Mouse (Mus musculus): ENCODE results near the gene Tbck. TPM values are rescaled to one million over a fixed set of nuclear protein-coding genes. Genes with fewer than 3 reads are reported as not detected.
A peak's percentile ranks its signal among the peaks of the same experiment; 100 is the strongest.

Tbck gene
- polyA plus RNA-seq, 1 experiment from 2014 or later, result 20.0 TPM

DNA sequence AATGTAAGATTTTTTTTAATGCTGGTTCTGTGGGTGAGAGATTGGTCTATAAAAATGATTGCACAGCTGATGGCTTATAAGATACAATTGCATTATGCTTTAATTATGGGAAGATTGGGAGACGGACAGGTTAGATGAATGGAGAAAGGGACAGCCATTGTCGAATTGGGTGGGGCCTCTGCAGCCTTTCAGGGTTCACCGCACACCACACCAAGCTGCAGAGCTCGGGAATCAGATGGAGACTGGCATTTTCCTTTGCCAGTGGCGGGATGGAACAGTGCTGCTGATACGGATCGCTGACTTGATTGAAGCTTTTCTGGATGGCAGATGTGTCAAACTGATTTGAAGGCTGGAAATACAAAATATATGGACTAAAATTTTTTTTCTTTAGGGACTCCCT is 88.1 kb downstream of the Tbck start:
- Histone ChIP-seq H3K9ac (no peak overlapping the region), H3K36me3 (peaks cover 5% of the 10 kb centered on the region; the same call in 1 of the 2 replicates), H3K4me3 (no peak overlapping the region), H3K27ac (no peak overlapping the region), H3K4me2 (no peak overlapping the region), H3K9me3 (no peaks in the 10 kb centered on the region), H3K27me3 (no peaks in the 10 kb centered on the region), H3K4me1 (no peaks in the 10 kb centered on the region)
- 84% methylated on average over 7 of the region's 7 CpGs for WGBS
- no peak for ATAC-seq (ENCODE audit: borderline replicate concordance, extremely low read depth, low FRiP score, low TSS enrichment)

DNA sequence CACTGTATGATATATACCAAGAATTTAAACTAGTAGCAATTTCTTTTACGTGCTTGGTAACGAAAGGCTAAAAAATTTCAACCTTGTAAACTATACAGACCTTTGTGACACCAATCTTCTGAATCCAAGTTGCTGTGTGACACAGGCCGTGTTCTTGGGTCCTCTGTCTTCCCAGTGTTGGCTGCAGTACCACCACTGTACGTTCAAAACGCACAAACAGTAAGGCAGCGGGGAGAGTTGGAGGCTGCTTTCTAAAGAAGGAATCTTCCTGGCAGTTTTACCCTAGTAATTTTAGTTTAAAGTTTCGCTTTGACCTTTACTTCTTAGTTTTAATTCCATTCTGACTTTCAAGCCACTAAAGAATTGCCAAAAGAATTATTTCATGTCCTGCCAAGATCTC is 92.7 kb downstream of the Tbck start:
- Histone ChIP-seq H3K4me1 (no peaks in the 10 kb centered on the region), H3K9me3 (no peaks in the 10 kb centered on the region), H3K27ac (no peak overlapping the region), H3K9ac (no peak overlapping the region), H3K27me3 (no peaks in the 10 kb centered on the region), H3K4me2 (no peak overlapping the region), H3K36me3 (peaks cover 3% of the 10 kb centered on the region; the same call in 1 of the 2 replicates), H3K4me3 (no peak overlapping the region)
- WGBS, result 68% methylated on average over 7 of the region's 7 CpGs
- ATAC-seq (ENCODE audit: borderline replicate concordance, extremely low read depth, low FRiP score, low TSS enrichment), result no peak

DNA sequence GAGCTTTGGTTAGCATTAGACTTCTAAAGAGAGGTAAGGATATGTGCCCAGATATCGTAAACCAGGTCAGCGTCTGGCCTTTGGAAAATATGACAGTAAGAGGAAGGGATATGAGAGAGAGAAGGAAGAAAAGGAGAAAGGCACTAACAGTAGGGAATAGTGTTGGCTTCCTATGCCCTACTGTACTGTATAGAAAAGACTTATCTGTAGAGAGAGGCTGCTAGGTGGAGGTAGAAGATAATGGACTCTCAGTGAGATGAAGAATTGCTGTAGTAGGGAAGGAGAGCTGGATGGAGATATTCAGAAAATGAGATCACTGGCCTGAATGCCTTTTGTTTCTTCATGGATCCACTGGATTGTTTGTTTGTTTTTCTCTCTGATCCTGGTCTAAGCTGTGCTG is 97.2 kb downstream of the Tbck start:
- 89% methylated on average over 2 of the region's 2 CpGs for WGBS
- Histone ChIP-seq H3K4me2 (no peak overlapping the region), H3K9ac (no peak overlapping the region), H3K9me3 (no peaks in the 10 kb centered on the region), H3K36me3 (no peaks in the 10 kb centered on the region), H3K27ac (no peak overlapping the region), H3K4me1 (no peaks in the 10 kb centered on the region), H3K4me3 (no peak overlapping the region), H3K27me3 (no peaks in the 10 kb centered on the region)
- no peak for ATAC-seq (ENCODE audit: borderline replicate concordance, extremely low read depth, low FRiP score, low TSS enrichment)

DNA sequence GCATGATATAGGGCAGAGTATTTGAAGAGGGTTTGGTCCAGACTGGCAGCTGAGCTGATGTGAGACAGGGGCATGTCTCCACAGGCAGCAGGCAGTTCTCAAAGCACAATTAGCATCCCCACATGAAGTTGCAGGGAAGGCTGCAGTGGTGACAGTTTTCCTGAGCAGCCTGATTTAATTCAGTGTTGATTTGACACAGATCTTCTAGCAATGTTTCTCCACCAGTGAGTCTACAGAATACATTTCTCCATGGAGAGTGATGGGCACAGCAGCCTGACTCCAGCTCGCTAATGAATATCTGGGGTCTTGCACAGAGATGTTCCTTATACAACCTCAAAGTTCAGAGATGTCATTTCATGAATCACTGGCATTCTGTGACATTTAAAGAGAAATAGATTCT is 99.1 kb downstream of the Tbck start:
- Histone ChIP-seq H3K4me1 (no peaks in the 10 kb centered on the region), H3K9ac (no peak overlapping the region), H3K9me3 (no peaks in the 10 kb centered on the region), H3K36me3 (no peaks in the 10 kb centered on the region), H3K27ac (no peak overlapping the region), H3K4me2 (no peak overlapping the region), H3K27me3 (no peaks in the 10 kb centered on the region), H3K4me3 (no peak overlapping the region)
- WGBS, result 86% methylated on average over 1 of the region's 1 CpGs
- ATAC-seq (ENCODE audit: borderline replicate concordance, extremely low read depth, low FRiP score, low TSS enrichment), result no peak

DNA sequence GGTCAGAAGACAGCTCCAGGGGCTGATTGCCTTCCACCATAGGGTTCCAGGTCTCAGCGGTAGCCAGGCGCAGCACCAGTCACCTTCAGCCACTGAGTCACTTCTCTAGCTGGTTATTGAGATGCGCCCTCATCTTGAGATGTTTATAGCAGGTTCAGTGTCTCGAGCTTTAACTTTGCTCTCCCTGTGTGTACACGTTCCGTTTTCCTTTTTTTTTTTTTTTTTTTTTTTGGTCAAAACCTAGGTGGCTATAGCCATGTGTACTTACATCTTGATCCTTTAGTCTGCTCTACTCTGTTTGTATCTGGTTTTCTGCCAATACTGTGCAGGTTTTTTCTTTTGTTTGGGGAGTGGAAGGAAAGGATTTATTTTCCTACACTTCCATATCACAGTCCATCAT is 100.8 kb downstream of the Tbck start:
- no peak overlapping the region for H3K9ac ChIP-seq
- ATAC-seq (ENCODE audit: borderline replicate concordance, extremely low read depth, low FRiP score, low TSS enrichment), result no peak
- no peaks in the 10 kb centered on the region for H3K9me3 ChIP-seq
- H3K4me3 ChIP-seq, result no peak overlapping the region
- 84% methylated on average over 6 of the region's 6 CpGs for WGBS
- H3K27ac ChIP-seq, result no peak overlapping the region
- no peaks in the 10 kb centered on the region for H3K27me3 ChIP-seq
- H3K36me3 ChIP-seq, result no peaks in the 10 kb centered on the region
- no peaks in the 10 kb centered on the region for H3K4me1 ChIP-seq
- H3K4me2 ChIP-seq, result no peak overlapping the region

DNA sequence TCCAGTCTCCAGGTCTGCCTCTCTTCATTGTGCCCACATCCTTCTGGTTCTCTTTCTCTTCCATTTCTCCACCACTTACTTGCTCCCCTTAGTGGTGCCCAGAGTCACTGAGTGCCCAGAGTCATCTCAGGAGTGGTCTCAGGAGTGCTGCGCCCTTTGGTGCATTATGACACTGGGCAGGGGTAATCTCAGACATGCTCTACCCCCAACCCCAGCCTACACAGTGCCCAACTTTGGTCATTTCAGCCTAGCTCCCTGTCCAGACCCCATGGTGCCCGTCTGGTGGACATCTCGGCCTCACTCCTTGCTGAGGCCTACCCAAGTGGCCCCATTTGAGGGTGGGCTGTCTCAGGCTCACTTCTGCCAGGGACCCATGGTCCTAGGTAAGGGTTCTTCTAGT is 102.7 kb downstream of the Tbck start:
- no peak overlapping the region for H3K9ac ChIP-seq
- WGBS, result 93% methylated on average over 3 of the region's 3 CpGs
- no peaks in the 10 kb centered on the region for H3K4me1 ChIP-seq
- no peak overlapping the region for H3K27ac ChIP-seq
- no peak overlapping the region for H3K4me2 ChIP-seq
- no peaks in the 10 kb centered on the region for H3K27me3 ChIP-seq
- no peak overlapping the region for H3K4me3 ChIP-seq
- H3K36me3 ChIP-seq, result no peaks in the 10 kb centered on the region
- no peak for ATAC-seq (ENCODE audit: borderline replicate concordance, extremely low read depth, low FRiP score, low TSS enrichment)
- no peaks in the 10 kb centered on the region for H3K9me3 ChIP-seq

DNA sequence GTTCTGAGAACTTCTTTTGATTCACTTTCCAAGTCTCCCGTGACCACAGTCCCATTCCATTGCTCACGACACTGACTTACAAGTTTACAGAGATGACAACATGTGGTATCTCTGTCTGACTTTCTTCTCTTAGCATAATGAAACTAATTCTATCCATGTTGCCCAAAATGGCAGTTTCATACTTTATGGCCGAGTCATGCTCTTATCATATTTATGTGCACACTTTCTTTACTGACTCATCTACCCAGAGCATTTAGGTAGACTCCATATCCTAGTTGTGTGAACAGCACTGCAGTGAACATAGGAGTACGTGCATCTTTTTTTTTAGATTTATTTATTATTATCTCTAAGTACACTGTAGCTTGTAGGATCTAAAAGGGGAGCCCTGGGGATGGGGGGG is 103.8 kb downstream of the Tbck start:
- Histone ChIP-seq H3K9ac (no peak overlapping the region), H3K27me3 (no peaks in the 10 kb centered on the region), H3K4me2 (no peak overlapping the region), H3K9me3 (no peaks in the 10 kb centered on the region), H3K4me1 (no peaks in the 10 kb centered on the region), H3K4me3 (no peak overlapping the region), H3K27ac (no peak overlapping the region), H3K36me3 (no peaks in the 10 kb centered on the region)
- ATAC-seq (ENCODE audit: borderline replicate concordance, extremely low read depth, low FRiP score, low TSS enrichment), result no peak
- 92% methylated on average over 4 of the region's 4 CpGs for WGBS

DNA sequence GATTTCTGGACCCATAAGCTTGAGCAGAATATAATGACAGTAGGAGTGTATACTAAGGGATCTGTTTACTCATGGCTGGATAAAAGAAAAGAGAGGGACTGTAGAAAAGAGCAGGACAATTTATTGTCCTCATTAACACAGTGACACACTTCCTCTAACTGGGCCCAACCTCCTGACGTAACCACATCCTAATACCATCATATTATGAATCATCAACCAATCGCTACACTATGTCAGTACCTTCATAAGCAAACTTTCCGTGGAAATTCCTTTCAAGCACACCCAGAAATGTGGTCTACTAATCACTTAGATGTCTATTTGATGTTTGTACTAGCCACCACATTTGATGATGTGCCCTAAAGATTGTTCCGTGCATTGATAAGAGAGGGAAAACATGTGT is 107.2 kb downstream of the Tbck start:
- Histone ChIP-seq H3K9ac (no peak overlapping the region), H3K9me3 (no peaks in the 10 kb centered on the region), H3K4me2 (no peak overlapping the region), H3K4me1 (no peaks in the 10 kb centered on the region), H3K27me3 (no peaks in the 10 kb centered on the region), H3K27ac (no peak overlapping the region), H3K4me3 (no peak overlapping the region), H3K36me3 (0 out of 2 replicates have a peak, but pooled peaks cover 2% of the 10 kb centered on the region)
- no peak for ATAC-seq (ENCODE audit: borderline replicate concordance, extremely low read depth, low FRiP score, low TSS enrichment)
- 78% methylated on average over 4 of the region's 4 CpGs for WGBS

DNA sequence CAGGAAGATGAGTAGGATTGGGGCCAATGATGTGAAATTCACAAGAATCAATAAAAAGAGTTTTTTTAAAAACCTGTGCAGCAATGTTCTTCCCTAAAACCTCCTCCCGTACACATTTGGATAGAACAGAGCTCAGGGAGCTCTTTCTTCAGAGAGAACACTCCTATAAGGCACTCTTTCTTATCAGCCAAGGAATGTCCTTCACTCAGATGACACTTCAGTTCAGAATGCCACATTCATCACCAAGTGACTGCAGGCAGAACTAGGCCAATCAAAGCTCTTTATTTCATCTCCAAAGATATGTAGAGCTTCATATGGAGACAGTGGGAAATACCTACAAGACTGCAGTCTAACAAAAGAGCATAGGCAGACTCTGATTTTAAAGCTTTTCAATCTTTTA is 116.3 kb downstream of the Tbck start:
- H3K27me3 ChIP-seq, result no peaks in the 10 kb centered on the region
- 33% methylated on average over 1 of the region's 1 CpGs for WGBS
- H3K36me3 ChIP-seq, result peaks cover 8% of the 10 kb centered on the region
- H3K4me3 ChIP-seq, result no peak overlapping the region
- ATAC-seq (ENCODE audit: borderline replicate concordance, extremely low read depth, low FRiP score, low TSS enrichment), result peak; percentile 42; the same call in 1 of the 2 replicates
- H3K27ac ChIP-seq, result 0 out of 2 replicates have a peak overlapping the region, but pooled peaks have one; percentile 17
- H3K4me1 ChIP-seq, result no peaks in the 10 kb centered on the region
- no peaks in the 10 kb centered on the region for H3K9me3 ChIP-seq
- no peak overlapping the region for H3K4me2 ChIP-seq
- H3K9ac ChIP-seq, result no peak overlapping the region

DNA sequence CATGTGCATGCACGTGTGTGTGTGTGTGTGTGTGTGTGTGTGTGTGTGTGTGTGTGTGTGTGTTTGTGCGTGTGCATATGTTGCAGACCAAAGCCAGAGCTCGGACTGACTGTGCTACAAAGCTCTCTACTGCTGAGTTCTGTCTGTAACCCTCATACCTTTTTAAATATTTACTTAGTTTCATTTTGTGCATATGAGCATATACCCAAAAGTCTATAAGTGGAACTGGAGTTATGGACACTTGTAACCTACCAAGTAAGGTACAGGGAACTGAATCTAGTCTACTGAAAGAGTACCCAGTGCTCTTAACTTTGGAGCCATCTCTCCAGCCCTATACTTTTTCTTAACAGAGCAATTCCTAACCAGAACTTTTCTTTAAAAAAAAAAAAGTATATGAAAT is 118.0 kb downstream of the Tbck start:
- H3K9ac ChIP-seq, result no peak overlapping the region
- H3K27me3 ChIP-seq, result no peaks in the 10 kb centered on the region
- H3K4me2 ChIP-seq, result no peak overlapping the region
- no peak overlapping the region for H3K4me3 ChIP-seq
- H3K36me3 ChIP-seq, result peaks cover under 1% of the 10 kb centered on the region; the same call in 1 of the 2 replicates
- peak; percentile 65; the same call in 1 of the 2 replicates for ATAC-seq (ENCODE audit: borderline replicate concordance, extremely low read depth, low FRiP score, low TSS enrichment)
- no peaks in the 10 kb centered on the region for H3K4me1 ChIP-seq
- no peaks in the 10 kb centered on the region for H3K9me3 ChIP-seq
- H3K27ac ChIP-seq, result peak overlapping the region; percentile 63; the same call in 1 of the 2 replicates
- WGBS, result 76% methylated on average over 3 of the region's 3 CpGs

DNA sequence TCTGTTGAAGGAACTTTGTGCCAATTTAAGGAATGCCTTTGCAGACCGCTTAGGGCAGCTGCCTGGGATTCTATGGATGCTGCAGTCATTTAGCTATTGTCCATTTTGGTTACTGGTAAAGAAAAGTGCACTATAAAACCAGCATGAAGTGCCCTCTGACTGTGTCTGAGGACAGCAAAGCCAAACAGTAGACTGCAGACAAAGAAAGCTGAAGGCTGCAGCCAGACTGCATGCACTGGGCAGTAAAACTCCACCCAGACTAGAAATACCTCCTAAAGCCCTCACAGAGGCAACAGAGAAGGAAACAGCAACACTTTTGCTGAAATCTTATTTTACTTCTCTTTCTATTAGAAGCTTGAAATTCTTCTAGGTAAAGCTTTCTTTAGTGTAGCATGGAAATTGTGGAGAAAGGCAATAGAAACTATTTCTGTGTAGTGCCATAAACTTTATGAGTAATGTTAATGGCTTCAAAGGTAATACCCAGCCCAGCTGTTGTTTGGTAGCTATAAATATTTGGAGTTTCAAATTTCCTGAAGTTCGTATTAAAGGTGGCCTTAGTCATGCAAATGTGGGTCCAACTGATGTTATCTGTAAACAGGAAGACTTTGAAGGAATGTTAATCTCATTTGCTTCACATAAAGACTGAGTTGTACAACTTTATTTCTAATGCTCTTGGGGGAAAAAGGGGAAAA is 124.1 kb downstream of the Tbck start:
- Histone ChIP-seq H3K27me3 (no peaks in the 10 kb centered on the region), H3K4me3 (no peak overlapping the region), H3K4me1 (peaks cover 1% of the 10 kb centered on the region), H3K4me2 (no peak overlapping the region), H3K9me3 (no peaks in the 10 kb centered on the region), H3K27ac (no peak overlapping the region), H3K36me3 (no peaks in the 10 kb centered on the region), H3K9ac (no peak overlapping the region)
- no peak for ATAC-seq (ENCODE audit: borderline replicate concordance, extremely low read depth, low FRiP score, low TSS enrichment)
- 63% methylated on average over 2 of the region's 2 CpGs for WGBS

DNA sequence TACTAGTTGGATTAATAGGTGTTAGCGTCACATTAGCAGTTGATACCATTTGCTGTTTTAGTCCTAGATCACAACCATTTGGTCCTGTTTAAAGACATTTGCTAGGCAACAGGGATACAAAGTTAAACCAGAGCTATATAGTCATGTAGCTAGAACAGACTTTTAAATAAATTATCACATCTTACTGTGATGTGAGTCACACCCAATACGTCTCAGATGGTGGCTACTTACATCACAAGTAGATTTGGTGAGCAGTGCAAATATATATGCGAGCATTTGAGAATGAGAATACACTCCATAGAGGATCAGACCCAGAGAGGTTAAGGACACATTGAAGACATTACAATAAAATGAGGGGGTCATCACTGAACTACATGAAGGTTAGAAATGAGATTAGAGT is 125.0 kb downstream of the Tbck start:
- Histone ChIP-seq H3K9me3 (no peaks in the 10 kb centered on the region), H3K4me2 (no peak overlapping the region), H3K27ac (no peak overlapping the region), H3K4me1 (peaks cover 10% of the 10 kb centered on the region), H3K4me3 (no peak overlapping the region), H3K27me3 (no peaks in the 10 kb centered on the region), H3K9ac (no peak overlapping the region), H3K36me3 (no peaks in the 10 kb centered on the region)
- whole genome bisulfite sequencing, result 88% methylated on average over 3 of the region's 3 CpGs
- no peak for ATAC-seq (ENCODE audit: borderline replicate concordance, extremely low read depth, low FRiP score, low TSS enrichment)

DNA sequence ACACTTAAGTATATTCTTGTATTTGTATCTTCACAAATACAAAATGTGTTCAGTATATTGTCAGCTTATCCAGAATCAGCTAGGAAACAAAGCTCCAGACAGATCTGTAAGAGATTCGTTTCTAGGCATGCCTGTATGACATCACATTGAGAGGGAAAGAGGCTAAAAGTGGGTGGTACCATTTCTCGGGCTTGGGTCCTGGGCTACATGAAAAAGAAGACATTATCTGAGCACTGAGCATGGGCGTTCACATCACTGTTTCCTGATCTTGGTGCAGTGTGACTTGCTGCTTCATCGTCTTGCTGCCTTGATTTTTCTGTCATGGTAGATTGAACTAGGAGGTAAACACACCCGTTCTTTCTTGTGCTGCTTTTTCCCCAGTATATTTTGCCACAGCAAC is 127.8 kb downstream of the Tbck start:
- Histone ChIP-seq H3K27me3 (no peaks in the 10 kb centered on the region), H3K4me2 (no peak overlapping the region), H3K36me3 (no peaks in the 10 kb centered on the region), H3K4me3 (no peak overlapping the region), H3K9me3 (no peaks in the 10 kb centered on the region), H3K27ac (peak overlapping the region; percentile 77), H3K9ac (no peak overlapping the region), H3K4me1 (peaks cover 12% of the 10 kb centered on the region)
- WGBS, result 37% methylated on average over 5 of the region's 5 CpGs
- ATAC-seq (ENCODE audit: borderline replicate concordance, extremely low read depth, low FRiP score, low TSS enrichment), result peak; percentile 47; the same call in 1 of the 2 replicates
